Mouse (Mus musculus): ENCODE results near the gene Exoc4. TPM values are rescaled to one million over a fixed set of nuclear protein-coding genes. Genes with fewer than 3 reads are reported as not detected.
A peak's percentile ranks its signal among the peaks of the same experiment; 100 is the strongest.

Exoc4 gene
- total RNA-seq, 1 experiment from 2014 or later, result 54.8 TPM

DNA sequence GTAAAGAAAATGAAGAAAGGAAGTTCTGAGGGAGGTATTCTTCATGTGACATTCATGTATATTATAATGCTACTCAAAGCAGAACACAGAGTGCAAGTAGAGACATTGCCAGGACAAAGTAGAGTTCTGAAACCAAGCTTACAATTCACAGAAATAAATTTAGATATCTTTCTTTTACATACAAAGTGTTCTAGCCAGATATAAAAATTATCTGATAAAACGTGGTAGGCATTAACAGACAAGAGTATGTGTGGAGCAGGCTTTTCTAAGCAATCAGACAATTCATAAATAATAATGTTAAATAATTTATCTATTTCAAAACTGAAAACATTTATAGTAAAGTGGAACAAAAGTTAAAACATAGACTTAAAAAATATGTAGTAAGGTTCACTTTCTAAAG, 49.9 kb downstream of the Exoc4 start:
- ATAC-seq (ENCODE audit: extremely low read depth, insufficient number of reproducible peaks, low FRiP score, poor library complexity, severe bottlenecking), result no peak

DNA sequence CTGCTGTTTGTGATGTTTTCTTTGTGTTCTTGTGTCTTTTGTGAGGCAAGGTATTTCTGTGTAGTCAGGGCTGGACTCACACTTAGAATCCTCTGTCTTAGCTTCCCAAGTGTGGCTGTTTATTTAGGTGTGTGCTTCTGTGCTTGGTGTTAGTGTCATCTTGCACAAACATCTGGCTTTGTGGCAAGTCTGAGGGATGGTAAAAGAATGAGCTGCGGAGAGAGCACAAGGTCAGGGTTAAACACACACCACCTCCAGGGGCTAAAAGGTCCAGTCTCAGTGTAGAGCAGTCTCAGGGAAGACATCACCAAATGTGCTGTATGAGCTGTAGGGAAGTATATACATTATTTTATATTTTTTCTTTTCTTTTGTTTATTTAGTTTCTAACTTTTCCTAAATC, 57.1 kb downstream of the Exoc4 start:
- ATAC-seq (ENCODE audit: extremely low read depth, insufficient number of reproducible peaks, low FRiP score, poor library complexity, severe bottlenecking), result no peak

DNA sequence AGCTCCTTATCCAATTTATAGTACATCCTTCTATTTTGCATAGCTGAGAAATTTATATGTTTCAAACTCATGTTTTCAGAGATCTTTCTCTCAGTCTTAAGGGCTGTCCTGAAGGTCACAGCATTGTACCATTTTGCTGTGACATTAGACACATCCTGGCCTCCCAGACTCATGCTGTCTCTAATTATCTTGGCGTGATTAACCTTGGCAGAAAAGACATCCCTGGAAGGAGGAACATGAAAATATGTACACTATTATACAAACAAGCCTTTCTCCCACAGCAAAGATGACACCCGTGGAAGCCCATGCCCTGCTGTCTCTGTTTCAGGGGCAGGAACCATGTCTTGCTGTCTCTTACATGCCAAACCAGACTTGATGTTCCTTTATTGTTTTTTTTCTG, 59.8 kb downstream of the Exoc4 start:
- no peak for ATAC-seq (ENCODE audit: extremely low read depth, insufficient number of reproducible peaks, low FRiP score, poor library complexity, severe bottlenecking)

DNA sequence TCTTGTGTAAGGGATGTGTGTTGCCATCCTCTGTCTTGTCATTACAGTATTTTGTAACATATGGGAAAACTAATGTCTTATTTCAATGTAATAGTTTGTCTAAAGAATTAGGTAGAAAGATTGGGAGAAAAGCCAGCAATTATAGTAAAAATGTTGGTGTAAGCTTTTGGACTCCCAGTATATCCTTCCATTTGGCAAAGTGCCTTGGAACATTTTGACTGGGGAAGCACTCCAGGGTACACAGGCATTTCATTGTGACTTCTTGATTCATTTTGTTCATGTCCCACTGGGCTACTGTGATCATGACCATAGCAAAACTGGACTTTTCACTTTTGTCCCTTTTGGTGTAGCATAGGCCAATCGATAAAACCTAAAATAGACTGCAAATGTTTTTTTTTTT, 61.6 kb downstream of the Exoc4 start:
- ATAC-seq (ENCODE audit: extremely low read depth, insufficient number of reproducible peaks, low FRiP score, poor library complexity, severe bottlenecking), result no peak

DNA sequence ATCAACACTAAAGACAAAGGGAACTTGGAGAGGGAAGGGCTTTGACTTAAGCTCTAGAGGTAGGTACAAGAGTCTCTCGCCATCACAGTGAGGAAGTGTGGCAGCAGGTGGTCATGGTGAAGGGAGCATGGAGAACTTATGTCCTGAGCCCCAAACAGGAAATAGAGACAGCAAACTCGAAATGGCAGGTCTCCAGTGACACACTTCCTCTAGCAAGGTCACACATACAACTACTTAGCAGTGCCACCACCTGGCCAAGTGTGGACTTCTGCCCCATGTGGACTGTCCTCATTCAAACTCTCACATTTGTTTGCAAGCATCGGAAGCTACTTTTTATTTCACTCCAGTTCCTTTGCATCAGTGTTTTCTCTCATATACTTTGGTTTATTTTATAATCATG, 74.0 kb downstream of the Exoc4 start:
- peak; percentile 39; the same call in 1 of the 2 replicates for ATAC-seq (ENCODE audit: extremely low read depth, insufficient number of reproducible peaks, low FRiP score, poor library complexity, severe bottlenecking)

DNA sequence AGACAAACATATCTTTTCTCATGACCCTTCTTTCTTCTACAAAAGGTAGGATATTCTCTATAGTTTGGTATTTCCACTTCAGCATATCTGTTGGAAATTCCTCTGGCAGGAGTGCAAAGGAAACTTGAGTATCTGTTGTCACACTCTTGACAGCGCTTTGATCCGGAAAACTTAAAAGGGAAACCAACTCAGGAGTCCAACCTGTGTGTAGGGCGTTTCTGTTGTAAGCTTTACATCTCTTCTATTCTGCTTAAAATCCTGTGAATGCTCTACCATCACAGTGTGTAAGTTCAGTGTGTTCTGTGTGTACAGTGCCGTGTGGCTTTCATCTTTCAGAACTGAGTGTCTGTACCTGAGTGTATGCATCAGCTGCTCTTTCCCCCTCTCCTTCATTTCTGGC, 74.5 kb downstream of the Exoc4 start:
- no peak for ATAC-seq (ENCODE audit: extremely low read depth, insufficient number of reproducible peaks, low FRiP score, poor library complexity, severe bottlenecking)

DNA sequence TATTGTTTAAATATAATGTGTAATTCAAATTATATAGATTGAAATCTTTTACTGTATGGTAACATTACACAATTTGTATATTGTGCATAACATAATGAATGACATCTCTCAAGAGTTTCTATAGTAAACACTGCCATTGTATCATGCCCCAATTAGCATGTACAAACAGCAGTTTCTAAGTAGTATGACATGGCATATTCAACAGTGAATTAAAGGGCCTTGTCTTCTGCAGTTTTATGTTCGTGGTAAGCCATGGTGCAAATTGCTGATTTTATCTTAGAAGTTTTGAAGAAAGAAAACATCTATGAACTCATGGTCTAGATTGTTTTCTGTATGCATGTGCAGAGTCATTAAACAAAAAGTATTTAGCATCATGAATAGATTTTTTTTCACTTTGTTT, 79.4 kb downstream of the Exoc4 start:
- no peak for ATAC-seq (ENCODE audit: extremely low read depth, insufficient number of reproducible peaks, low FRiP score, poor library complexity, severe bottlenecking)

DNA sequence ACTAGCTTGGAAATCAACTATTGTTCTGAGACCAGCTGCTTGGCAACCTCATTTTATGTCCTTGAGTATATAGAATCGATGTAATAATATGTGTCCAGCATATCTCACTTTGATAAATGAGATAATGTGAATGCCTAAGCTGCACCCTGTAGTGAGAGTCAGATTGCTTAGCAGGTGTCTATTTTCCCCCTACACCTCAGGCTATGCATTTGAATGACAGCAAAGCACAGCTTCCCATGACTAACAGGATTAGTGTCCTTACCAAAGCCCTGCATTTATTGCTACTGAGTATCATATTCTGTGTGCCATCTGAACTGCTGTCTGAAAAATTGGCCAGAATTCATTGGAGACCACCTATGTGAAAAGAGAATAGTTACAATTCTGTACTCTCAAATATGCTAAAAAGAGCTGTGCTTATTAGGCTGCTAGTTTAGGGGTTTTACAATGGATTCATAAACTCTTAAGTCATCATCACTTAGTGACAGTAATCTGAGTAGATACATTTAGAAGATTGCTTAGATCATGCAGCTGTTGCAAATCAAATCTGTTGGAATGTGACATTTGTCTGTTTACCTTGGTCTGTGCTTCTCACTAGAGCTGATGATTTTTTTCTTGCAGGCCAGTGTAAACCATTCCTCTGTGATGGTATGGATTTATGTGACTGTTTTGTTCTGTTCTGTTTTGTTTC, 98.3 kb downstream of the Exoc4 start:
- no peak for ATAC-seq (ENCODE audit: extremely low read depth, insufficient number of reproducible peaks, low FRiP score, poor library complexity, severe bottlenecking)

DNA sequence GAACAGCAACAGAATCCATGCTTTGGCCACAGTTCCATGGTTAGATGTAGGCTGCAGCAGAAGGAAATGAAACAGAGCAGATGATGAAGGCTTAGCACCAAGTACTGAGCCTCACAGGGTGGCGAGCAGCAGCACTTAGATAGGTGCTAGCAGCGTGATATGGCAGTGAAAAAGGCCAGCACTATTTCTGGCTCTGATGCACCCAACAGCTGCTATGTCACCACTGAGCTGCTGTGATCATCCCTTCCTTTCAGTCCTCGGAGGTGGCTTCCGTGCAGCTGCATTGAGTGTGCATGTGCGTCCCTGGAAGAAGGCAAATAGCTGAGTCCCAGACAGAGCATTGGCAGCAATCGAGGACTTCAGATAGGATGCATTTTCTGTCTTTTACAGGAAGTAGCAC, 112.7 kb downstream of the Exoc4 start:
- ATAC-seq (ENCODE audit: extremely low read depth, insufficient number of reproducible peaks, low FRiP score, poor library complexity, severe bottlenecking), result no peak

DNA sequence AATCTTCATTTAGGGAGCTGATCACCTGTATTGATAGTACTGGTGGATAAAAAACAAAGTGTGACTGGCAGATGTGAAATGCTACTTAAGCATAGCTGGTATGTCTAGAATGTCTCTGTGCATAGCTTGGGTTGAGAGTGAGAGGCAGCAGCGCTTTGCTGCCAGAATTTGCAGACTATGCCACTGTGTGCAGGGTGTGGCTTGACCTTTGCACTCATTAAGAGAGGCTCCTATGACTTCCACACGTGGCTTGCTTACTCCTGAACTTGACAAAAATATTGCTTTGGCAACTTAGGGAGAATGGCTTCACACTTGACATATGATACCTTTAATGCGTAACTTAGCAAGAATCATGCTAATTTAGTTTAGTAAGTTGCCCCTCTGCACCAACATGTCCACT, 131.6 kb downstream of the Exoc4 start:
- ATAC-seq (ENCODE audit: extremely low read depth, insufficient number of reproducible peaks, low FRiP score, poor library complexity, severe bottlenecking), result no peak

DNA sequence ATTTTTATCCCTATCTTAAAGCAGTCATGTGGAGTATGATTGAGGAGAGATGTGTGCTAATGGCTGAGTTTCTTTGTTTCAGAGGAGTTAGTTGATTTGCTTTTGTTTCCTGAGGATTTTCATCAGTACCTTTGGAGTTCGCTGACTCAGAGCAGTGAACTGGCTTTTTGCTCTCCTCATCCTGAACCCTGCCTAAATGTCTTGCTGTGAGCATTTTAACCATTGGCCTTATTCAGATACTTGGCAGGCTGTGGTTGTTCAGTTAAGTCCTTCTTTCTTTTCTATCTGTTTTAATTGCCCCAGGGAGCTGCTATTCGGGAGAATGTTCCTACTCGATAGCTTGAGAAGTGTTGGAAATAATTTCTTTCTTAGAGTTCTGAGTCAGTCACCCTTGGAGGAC, 133.3 kb downstream of the Exoc4 start:
- no peak for ATAC-seq (ENCODE audit: extremely low read depth, insufficient number of reproducible peaks, low FRiP score, poor library complexity, severe bottlenecking)

DNA sequence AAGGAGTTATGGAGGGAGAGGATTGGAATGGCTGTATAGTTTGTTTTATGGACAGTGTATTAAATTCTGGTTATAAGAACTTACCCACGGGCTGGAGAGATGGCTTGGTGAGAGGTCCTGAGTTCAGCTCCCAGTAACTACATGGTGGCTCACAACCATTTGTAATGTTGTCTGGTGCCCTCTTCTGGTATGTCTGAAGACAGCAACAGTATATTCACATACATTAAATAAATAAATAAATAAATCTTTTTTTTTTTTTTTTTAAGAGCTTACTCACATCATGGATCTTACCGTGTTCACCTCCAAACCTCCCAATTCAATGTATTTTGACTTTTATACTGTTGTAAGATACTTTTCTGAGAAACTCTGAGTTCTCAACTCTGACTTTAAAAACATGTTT, 143.1 kb downstream of the Exoc4 start:
- no peak for ATAC-seq (ENCODE audit: extremely low read depth, insufficient number of reproducible peaks, low FRiP score, poor library complexity, severe bottlenecking)

DNA sequence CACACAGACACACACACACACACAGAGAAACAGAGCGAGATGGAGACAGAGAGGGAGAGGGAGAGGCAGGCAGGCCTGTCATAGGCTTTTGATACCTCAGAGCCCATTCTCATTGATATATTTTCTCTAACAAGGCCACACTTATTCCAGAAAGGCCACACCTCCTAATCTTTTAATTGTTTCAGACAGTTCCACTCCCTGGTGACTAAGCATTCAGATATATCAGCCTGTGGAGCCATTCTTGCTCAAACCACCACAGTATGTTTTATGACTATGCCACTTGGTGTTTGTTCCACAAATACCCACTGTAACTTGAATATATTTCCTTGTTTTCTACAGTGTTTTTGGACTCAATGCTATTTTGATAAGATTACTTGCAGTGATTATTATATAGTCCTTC, 150.6 kb downstream of the Exoc4 start:
- ATAC-seq (ENCODE audit: extremely low read depth, insufficient number of reproducible peaks, low FRiP score, poor library complexity, severe bottlenecking), result no peak

DNA sequence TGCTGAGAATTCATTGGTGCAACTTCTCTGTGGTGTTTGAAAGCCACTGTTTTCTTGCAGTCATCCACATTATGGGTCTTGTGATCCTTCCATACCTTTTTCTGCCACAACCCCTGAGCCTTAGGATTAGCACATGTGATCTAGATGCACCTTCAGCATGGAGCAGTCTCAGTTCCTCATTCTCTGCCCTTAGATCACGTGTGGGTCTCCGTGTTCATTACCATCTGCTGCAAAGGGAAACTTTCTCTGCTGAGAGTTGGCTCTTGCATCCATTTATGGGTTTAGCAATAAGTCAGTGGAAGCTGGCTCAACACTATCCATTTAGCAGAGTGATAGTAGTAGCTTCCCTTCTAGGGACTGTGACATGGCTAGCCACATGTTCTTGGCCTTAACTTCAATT, 152.3 kb downstream of the Exoc4 start:
- ATAC-seq (ENCODE audit: extremely low read depth, insufficient number of reproducible peaks, low FRiP score, poor library complexity, severe bottlenecking), result peak; percentile 82

DNA sequence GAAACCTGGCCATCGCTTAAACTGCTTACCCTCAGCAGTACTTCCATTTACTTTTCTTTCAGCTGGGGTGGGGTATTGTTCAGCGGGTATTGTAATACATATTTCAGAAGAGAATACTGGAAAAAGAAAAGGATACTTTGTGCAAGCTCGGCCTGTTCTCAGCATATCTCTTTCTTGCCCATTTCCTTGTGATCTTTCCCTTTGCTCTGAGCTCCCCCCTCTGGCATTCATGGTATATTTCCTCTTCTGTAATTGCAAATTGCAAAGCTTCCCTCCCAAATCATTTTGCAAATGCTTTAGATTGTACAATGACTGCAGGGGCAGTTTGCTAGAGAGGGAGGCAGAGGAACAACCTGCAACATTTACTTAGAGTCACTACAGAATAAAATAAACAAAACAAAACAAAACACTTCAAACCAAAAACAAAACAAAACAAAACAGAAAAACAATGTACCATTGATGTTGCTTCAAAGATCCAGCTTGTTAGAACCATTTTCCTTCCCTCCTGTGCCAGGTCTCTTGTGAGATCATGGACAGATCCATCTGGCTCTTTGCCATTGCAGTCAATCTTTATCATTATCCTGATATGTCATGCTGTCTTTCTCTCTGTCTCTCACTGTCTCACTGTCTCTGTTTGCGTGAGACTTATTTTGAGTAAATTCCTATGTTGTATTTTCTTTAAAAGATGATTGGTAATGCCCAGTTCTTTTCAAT, 156.8 kb downstream of the Exoc4 start:
- ATAC-seq (ENCODE audit: extremely low read depth, insufficient number of reproducible peaks, low FRiP score, poor library complexity, severe bottlenecking), result no peak

DNA sequence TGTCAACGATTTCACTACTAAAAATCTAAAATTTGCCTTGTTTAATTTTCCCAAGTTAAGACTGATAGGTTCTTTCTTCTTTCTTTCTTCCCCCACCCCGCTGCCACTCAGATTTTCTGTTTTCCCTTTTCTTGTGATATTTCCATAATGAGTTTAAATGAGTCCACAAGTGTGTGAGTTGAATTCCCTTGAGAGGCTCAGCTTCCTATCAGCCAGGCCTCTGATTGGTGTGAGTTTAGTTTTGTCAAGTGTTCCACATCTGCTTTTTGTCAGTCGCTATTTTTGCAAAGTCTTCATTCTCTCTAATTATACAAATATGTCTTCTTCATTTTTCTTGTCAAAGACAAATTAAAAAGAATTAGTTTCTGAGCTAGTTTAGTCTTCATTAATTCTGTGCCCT, 160.7 kb downstream of the Exoc4 start:
- no peak for ATAC-seq (ENCODE audit: extremely low read depth, insufficient number of reproducible peaks, low FRiP score, poor library complexity, severe bottlenecking)

DNA sequence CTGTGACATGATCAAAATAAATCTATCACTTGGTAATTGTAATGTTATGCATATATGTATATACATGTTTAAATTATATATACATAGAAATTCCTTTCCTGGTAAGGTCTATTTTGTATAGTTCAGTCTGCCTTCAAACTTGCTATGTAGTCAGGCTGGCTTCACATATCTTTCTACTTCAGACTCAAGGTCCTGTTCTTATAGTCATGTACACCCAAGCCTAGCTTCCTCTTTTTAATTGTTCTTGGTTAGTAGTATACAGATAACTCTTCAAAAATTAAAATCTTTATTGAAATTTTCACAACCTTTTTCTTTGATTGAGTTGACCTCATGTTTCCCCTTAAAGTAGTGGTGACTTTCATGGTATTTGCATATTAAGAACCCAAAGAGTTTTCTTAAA, 176.1 kb downstream of the Exoc4 start:
- no peak for ATAC-seq (ENCODE audit: extremely low read depth, insufficient number of reproducible peaks, low FRiP score, poor library complexity, severe bottlenecking)

DNA sequence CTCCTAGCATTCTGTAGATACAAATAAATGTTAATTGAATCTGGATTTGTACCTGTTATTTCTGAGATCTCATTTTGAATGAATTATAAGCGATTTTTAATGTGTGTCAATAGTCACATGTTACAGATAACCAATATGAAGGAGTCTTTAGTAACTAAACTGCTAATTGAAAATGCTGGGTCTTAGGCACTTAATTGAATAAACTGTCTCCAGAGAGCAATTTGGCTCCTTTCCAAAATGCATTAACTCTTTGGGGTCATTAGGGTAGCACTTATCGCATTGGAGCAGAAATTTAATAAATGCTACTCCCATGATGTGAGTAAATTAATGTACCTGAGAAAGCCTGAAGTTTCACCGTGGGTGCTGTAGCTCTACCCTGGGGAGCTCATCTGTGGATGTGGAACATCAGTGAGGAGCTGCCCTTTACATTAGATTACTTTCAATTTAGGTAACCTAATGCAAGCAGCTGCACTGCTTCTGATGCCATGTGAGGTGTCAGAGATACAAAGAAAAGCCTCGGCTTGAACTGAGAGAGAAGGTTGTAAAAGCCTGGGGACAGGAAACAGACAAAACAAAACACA, 182.4 kb downstream of the Exoc4 start:
- ATAC-seq (ENCODE audit: extremely low read depth, insufficient number of reproducible peaks, low FRiP score, poor library complexity, severe bottlenecking), result no peak

DNA sequence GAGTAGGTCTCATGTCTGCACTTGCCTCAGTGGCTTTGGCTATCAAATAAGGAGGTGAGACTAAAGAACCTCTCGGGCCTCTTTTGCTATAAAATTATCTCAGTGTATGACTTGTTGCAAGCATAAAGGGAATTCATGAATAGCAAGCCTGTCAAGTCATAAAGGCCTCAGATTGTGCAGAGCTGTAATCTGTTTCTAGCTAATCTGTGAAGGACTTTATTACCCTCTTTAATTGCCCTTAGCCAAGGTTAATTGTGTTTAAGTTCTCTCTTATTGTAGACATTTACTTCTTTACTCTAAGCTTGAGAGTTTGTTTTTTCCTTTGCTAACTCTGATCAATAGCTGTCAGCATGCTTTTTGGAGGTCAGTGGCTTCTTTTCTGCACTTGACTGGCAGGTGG, 191.6 kb downstream of the Exoc4 start:
- no peak for ATAC-seq (ENCODE audit: extremely low read depth, insufficient number of reproducible peaks, low FRiP score, poor library complexity, severe bottlenecking)

DNA sequence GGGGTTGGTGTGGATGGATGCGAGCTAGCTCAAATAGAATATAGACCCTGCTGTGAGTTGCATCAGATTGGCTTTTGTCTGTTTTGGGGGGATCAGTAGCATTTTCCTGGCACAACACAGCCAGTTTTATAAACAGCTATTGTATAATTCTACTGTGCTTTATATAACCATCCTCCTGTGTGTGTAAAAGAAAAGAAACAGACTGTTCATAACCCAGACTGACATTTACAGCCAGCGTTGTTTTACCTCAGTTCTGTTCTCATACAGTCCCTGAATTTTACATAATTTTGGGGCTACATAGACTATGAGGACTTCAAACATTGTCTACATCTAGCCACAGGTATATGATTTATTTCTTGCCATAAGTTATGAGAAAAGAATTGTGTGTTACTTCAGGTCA, 204.9 kb downstream of the Exoc4 start:
- ATAC-seq (ENCODE audit: extremely low read depth, insufficient number of reproducible peaks, low FRiP score, poor library complexity, severe bottlenecking), result no peak

DNA sequence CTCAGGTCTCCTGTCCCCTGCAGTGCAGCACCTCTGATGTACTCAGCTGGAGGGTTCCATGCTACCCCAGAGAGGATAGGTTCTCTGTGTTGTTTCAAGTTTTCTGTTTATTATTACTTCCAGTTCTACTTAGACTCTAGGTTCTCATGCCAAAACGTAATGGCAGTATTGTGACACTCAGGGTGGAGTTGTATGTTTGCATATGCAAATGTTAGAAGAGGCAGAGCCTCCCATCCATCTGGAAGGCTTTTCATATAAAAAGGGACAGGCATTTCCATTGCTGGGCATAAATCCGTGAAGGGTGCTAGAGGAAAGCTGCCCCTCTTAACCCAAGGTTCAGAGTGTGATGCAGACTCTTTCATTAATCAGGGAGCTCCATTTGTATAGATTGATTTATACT, 205.5 kb downstream of the Exoc4 start:
- ATAC-seq (ENCODE audit: extremely low read depth, insufficient number of reproducible peaks, low FRiP score, poor library complexity, severe bottlenecking), result no peak

Measured in neutrophil, adult 5-6 weeks (primary cell).